Mouse (Mus musculus) cerebral cortex, adult 2 months (tissue): ENCODE measurements around the gene Ccdc84.

ENCODE experiments used
- WGBS: fragments of 180-500 bp; shearing (Covaris S2); methylation state at CpG from one replicate; pipeline ENCODE4 v1.1.7; 2018; 5-methylcytosine and 5-hydroxymethylcytosine counted together

The Ccdc84 gene

GRCm38 (mm10) chr9:44418519-44419385, at the start of gene Ccdc84:
TSS of gene Ccdc84 (minus strand) at chr9:44418569.
- 60% methylated on average over 14 of the region's 14 CpGs for WGBS

DNA sequence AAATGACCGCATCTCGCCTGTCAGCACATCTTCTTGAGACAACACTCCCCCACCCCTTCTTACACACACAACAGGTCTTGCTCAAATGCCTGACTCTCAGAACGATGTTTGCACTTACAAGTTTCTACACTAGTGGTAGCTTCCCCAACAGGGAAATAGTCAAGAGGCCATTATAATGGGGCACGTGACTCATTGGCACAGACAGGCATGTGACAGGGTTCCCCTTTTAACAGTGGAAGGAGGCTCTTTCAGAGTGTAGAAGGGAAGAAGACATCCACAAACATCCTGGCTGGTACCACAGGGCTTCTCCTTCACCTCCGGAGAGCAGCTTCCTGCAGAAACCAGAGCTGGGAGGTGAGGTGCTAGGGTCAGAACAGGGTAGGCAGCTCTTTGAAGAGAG, 43.6 kb upstream of the Ccdc84 start:
- 85% methylated on average over 5 of the region's 5 CpGs for WGBS

DNA sequence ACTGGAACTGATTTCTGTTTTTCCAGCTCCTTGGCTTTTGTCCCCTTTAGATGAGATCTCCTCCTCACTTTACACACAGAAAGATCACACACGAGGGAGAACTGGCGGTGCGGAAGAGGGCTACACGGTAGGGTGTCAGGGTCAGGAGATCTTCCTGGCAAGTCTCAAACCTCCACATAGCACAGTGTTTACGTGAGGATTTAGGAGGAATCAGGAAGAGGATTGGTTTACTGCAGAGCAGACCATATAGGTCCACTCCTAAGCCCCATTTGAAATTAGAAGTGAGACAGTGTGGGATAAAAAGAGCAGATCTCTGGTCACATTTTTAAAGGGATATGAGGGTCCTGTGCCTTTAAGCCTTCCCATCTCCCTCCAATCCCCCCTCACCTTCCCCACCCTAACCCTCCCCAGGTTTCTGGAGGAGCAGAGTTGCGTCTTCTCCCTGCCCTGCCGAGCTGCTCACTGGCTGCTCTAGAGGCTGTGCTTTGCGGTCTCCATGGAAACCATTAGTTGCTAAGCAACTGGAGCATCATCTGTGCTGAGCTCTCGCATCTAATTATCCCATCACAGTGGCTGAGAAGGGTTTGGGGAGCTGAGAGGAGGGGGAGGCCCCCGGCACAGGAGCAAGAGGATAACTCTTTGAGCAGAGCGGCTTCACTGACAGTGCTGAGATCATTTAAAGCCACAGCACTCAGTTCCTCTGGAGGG, 38.8 kb upstream of the Ccdc84 start:
- WGBS = 4% methylated on average over 11 of the region's 11 CpGs

- 36% methylated on average over 4 of the region's 4 CpGs for WGBS
Observed at GRCm38 (mm10) chr9:44454891-44455220, 36.5 kb upstream of the Ccdc84 start, which contains the start of gene Upk2. TSS of gene Upk2 (minus strand) at chr9:44454976.

DNA sequence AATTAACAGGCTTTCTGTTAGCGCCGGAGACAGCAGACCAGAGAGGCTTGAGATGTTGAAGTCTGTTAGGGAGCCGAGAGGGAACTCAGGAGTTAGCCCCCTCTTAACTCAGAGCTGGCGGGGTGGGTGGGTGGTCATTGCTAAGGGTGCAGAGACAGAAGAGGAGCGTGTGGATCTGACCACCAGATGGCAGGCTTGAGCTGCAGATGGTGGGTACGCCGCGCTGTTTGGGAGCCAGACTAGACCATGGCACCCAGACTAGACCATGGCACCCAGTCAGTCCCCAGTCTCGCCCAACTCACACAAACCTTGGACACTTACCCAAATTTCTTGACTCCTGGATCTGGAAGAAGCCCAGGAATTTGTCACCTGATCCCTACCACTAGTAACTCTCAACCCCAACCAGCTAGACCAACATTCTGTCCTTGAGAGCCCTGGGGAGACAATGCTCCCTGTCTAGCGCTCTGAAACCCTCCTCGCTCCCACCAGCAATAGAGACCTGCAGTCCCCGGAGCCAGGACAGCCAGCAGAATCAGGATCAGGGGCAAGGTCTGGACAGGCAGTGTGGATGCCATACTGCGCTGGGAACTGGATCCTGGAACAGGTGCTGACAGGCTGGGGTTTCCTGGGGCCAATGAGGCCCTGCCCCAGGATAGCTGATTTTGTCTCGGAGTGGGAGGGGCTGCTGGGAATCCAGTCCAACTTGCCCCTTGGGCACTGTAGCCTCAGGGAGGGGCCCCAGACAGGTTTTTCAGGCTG, 35.9 kb upstream of the Ccdc84 start:
- WGBS = 15% methylated on average over 14 of the region's 14 CpGs

- WGBS = 93% methylated on average over 7 of the region's 7 CpGs
Observed at GRCm38 (mm10) chr9:44444402-44445025, 26.1 kb upstream of the Ccdc84 start.

- 85% methylated on average over 19 of the region's 19 CpGs for WGBS
Observed at GRCm38 (mm10) chr9:44440961-44441360, 22.6 kb upstream of the Ccdc84 start, which contains the start of gene Foxr1. TSS of gene Foxr1 (minus strand) at chr9:44441136.

- 85% methylated on average over 6 of the region's 6 CpGs for WGBS
Observed at GRCm38 (mm10) chr9:44435747-44436146, 17.4 kb upstream of the Ccdc84 start.

DNA sequence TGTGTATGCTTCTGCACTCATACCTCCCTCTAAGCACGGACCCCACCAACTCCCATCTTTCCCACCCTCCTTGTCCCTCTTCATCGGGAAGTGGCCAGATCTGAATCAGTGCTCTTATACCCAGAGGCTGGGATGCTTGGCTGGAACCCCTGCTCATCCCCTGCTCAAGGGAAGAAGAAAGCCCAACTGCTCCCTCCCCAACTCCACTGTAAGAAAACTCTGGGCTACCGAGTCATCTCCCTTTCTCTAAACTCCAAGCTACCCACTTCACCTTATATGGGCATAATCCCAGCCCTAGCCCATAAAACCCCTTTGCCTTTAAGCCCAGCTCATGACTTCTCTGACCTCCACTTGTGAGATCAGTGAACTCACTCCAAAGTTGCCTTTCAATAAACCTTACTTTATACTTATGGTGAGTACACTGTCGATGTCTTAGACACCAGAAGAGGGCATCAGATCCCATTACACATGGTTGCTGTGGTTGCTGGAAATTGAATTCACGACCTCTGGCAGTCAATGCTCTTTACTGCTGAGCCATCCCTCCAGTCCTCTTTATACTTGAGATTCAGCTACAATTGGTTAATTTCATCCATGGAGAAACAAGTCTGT, 14.3 kb upstream of the Ccdc84 start:
- WGBS = 61% methylated on average over 5 of the region's 5 CpGs

DNA sequence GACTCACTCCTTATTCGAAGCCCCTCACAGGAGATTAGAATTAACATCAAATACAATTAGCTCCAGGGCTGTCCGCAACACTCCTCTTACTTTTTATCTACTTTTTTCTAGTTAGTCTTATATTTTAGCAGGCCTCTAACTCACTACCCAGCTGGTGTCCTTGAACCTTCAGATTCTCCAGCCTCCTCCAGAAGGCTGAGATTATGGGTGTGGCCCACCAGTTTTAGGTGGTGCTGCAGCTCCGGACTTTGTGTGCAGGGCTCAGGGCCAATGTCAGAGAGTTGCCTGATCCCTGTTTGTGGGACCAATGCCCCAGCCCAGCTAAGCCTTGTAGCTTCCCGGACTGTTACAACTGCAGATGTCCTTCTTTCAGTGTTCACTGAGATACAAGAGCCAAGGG, 5.2 kb upstream of the Ccdc84 start:
- 87% methylated on average over 4 of the region's 4 CpGs for WGBS

GRCm38 (mm10) chr9:44420280-44420898, 2.0 kb upstream of the Ccdc84 start:
- WGBS = 79% methylated on average over 5 of the region's 5 CpGs

GRCm38 (mm10) chr9:44419730-44420129, 1.4 kb upstream of the Ccdc84 start:
- 94% methylated on average over 9 of the region's 9 CpGs for WGBS

- under 1% methylated on average over 38 of the region's 38 CpGs for WGBS
Observed at GRCm38 (mm10) chr9:44417892-44418363, 441 bp downstream of the Ccdc84 start.

DNA sequence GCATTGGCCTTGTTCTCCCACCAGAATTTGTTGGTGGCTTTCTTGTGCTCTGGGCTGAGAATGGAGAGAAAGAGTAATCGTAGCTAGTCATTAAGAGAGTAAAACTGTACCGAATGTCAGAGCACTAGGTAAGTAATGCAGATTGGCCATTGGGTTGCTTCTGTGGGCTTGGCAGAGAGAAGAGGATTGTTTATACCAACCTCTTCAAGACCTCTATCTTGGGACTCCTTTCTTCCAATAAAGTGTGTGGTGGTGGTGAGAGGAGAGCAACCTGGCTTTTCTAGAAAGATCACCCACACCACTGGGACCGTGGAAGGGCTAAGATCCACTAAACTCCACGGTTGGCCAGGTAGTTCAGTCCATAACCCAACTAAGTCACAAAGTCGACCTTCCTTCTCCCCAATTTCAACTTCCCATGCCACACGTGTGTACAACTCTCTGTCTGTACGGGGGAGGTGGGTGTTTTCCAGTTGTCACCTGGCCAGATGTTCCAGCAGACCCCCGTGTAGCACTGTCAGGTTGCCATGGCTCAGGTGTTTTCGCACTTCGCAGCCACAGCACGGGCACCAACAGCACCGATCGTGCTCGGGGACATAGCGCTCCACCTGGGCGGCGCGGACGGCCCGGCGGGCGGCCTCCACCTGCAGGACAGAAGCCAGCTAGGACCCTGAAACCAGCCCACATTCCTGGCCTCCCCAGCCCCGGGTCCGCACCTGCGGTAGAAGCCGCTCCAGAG, 1.0 kb downstream of the Ccdc84 start:
- WGBS = 5% methylated on average over 26 of the region's 26 CpGs

DNA sequence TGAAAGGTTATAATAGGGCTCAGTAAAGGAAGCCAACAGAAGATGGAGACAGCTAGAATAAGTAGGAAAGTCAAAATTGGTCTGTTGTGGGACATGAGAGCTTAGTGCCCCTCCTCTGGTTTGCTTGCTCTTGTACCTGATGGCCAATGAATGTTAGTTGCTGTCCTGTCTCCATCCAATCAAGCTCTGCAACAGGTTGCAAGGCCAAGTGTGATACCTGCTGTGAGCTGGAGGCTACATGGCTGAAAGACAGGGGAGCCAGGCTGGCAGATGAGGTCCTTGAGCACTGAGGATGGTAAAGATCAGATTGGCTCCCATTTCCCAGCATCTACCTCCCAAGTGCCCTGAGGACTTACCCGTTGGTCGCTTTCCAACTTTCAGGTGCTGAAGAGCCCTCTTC, 5.6 kb downstream of the Ccdc84 start:
- 85% methylated on average over 2 of the region's 2 CpGs for WGBS

DNA sequence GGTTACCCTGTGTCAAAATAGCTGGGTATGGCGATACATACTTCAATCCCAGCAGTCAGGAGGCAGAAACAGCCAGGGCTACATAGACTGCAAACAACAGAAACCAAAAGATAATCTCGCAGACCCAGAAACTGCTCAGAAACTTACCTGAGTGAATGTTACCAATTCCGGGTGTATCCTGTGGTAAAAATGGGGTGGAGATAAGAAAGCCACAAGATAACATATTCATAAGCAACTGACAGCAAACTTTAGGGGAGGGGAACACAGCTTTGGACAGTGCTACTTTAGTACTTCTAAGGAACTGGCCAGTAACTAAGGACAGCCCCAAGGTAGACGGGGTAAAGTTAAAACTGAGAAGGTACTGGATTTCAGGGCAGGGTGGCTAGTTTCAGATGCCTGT, 6.1 kb downstream of the Ccdc84 start:
- 85% methylated on average over 4 of the region's 4 CpGs for WGBS

DNA sequence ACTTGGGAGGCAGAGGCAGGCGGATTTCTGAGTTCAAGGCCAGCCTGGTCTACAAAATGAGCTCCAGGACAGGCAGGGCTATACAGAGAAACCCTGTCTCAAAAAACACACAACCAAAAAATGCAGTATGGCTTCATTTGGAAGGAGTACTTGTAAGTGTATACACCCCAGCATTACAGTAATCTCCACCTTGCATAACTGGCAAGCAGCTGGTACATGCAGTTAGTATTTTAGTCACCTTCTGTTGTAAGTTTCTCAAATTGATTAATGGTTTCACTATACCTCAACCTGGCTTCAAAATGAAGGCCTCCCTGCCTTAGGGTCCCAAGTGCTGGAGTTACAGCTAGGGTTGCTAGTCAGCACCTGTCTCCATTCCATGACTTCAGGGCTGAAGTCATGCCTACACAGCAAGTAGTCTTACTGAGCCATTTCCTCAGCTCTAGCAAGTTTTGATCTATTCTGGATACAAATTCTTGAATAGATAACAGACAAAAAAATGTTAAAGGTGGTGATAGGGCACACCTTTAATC, 6.7 kb downstream of the Ccdc84 start:
- WGBS = 84% methylated on average over 1 of the region's 1 CpGs

DNA sequence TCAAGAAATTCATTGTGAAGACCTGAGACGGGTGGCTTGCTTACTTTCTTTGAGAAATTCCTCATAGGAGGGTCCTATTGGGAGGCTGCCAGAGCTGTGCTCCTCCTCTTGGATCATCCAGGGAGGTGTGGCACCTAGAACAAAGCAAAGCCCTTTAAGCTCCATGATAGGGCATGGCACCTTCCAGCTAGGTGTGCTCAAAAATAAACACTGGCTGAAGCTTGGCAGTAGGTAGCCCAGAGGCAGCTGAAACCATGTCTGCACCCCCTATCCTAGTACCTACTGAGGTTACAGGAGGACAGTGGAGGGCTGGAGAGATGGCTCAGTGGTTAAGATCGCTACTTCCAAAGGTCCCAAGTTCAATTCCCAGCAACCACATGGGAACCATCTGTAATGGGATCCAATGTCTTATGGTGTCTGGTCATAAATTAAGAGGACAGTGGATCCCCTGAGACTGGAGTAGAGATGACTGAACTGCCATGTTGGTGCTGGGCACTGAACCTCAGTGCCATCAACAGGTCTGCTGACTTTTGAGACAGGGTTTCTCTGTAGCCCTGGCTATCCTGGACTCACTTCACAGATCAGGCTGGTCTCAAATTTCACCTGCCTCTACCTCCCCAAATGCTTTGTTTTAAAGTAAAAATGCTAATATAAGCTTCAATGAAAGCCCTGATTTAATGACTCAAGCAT, 7.6 kb downstream of the Ccdc84 start:
- WGBS = 70% methylated on average over 2 of the region's 2 CpGs

DNA sequence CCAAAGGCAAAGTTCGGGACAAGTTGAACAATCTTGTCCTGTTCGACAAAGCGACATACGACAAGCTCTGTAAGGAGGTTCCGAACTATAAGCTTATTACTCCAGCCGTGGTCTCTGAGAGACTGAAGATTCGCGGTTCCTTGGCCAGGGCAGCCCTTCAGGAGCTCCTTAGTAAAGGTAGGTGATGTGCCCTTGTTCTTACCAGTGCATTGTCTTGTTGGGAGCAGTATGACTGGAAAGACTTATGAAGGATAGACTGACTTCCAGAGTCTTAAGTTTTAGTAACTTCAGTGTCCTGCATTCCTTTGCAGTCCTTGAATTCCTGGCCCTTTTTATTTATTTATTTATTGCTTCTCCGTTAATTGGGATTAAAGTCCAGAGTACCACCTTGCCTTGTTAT, 9.7 kb downstream of the Ccdc84 start:
- WGBS = 80% methylated on average over 9 of the region's 9 CpGs
